Mouse (Mus musculus) kidney, postnatal 0 days (tissue): ENCODE results near the gene Serp1. TPM values are rescaled to one million over a fixed set of nuclear protein-coding genes. Genes with fewer than 3 reads are reported as not detected.
"Not testable (repeated sequence)": the region's sequence is repeated elsewhere in the genome, so short reads cannot be mapped to it uniquely, and the experiment has no call there.

Experiments
- ATAC-seq: fragments of 200-750 bp; cut with Nextera tagmentation; replicated peaks from 2 replicates; pipeline ENCODE4 v1.8.0; 2017; ENCODE audit warnings: low read depth, moderate number of reproducible peaks, moderate TSS enrichment, moderate library complexity; ENCODE audit not compliant: low FRiP score
- DNase-seq: peaks from one replicate; pipeline ENCODE4 v3.0.0-alpha.2; 2016; ENCODE audit warnings: low spot score
- H3K27ac ChIP-seq: fragments of 300-500 bp; sonication (generic); 2 replicates; pipeline ENCODE4 v1.5.1; 2014; ENCODE audit warnings: mild to moderate bottlenecking
- H3K27me3 ChIP-seq: fragments of 300-500 bp; sonication (generic); 2 replicates; pipeline ENCODE4 v1.6.1; 2014; ENCODE audit warnings: low read length, mixed read lengths; ENCODE audit not compliant: insufficient read depth
- H3K36me3 ChIP-seq: fragments of 300-500 bp; sonication (generic); 2 replicates; pipeline ENCODE4 v1.6.1; 2014; ENCODE audit warnings: low read length, mixed read lengths; ENCODE audit not compliant: insufficient read depth
- H3K4me1 ChIP-seq: fragments of 300-500 bp; sonication (generic); replicated peaks from 2 replicates; pipeline ENCODE4 v1.6.1; 2014; ENCODE audit warnings: antibody characterized with exemption, low read length, mixed read lengths; ENCODE audit not compliant: insufficient read depth
- H3K4me2 ChIP-seq: fragments of 300-500 bp; sonication (generic); 2 replicates; pipeline ENCODE4 v1.6.1; 2014; ENCODE audit warnings: mild to moderate bottlenecking, low read length, moderate library complexity, mixed read lengths
- H3K4me3 ChIP-seq: fragments of 300-500 bp; sonication (generic); replicated peaks from 2 replicates; pipeline ENCODE4 v1.5.1; 2014; ENCODE audit warnings: low read depth, low read length
- H3K9ac ChIP-seq: fragments of 300-500 bp; sonication (generic); 2 replicates; pipeline ENCODE4 v1.6.1; 2014; ENCODE audit warnings: low read depth, low read length
- H3K9me3 ChIP-seq: fragments of 300-500 bp; sonication (generic); replicated peaks from 2 replicates; pipeline ENCODE4 v1.6.1; 2016; ENCODE audit warnings: low read length, inconsistent platforms, mixed read lengths
- CTCF ChIP-seq: IDR thresholded peaks from 2 replicates; pipeline ENCODE4 v1.5.1; 2016; ENCODE audit warnings: antibody characterized with exemption, low read depth, mild to moderate bottlenecking, moderate library complexity
- WGBS: fragments of 180-500 bp; shearing (Covaris S2); extraction: QIAGEN DNeasy Blood & Tissue Kit; methylation state at CpG from one replicate; pipeline ENCODE4 v1.1.7; 2014; 5-methylcytosine and 5-hydroxymethylcytosine counted together
- polyA plus RNA-seq: library from polyadenylated mRNA; unstranded; fragments of >200 nt; fragmentation: Nextera tagmentation; extraction: Ambion mirVana; gene quantifications from 2 replicates; pipeline ENCODE4 v1.2.1, GENCODE M21; 2015

Gene Serp1
- polyA plus RNA-seq, 1 experiment from 2014 or later: 142 TPM

DNA sequence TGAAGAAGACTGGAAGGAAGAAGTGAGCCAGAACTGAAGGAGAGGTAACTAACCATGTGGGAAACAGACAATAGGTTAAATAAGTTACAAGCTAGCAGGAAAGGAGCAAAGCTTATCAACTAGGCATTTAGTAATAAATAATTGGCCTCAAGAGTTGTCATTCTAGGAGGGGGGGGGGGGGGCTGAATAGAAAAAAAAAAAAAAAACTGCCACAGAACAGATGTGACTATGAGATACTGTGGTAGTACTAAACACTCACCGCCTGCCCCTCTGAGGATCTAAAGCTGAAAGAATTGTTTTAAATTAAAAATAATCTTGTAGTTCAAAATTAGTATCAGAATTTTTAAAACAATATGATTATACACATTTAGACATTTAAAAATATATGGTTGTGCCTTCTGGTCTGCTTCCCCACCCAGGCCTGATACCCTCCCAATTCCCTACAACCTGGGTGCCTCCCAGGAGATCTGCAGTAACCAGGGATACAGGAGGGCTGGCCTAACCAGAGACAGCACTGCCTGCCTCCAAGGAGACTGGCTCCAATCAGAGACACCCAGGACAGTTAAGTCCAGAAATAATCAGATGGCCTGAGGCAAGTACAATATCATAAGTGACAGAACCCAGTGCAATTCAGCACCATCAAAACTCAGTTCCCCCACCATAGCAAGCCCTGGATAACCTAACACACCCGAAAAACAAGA lies 46.8 kb downstream of the Serp1 start:
- H3K9me3 ChIP-seq: no peaks in the 10 kb centered on the region
- H3K36me3 ChIP-seq: no peaks in the 10 kb centered on the region
- H3K4me2 ChIP-seq: no peak overlapping the region
- no peak for TF ChIP-seq CTCF
- H3K27ac ChIP-seq: no peak overlapping the region
- DNase-seq: no peak
- no peak overlapping the region for H3K4me3 ChIP-seq
- H3K27me3 ChIP-seq: no peaks in the 10 kb centered on the region
- H3K4me1 ChIP-seq: no peaks in the 10 kb centered on the region
- H3K9ac ChIP-seq: no peak overlapping the region
- WGBS: 82% methylated on average over 2 of the region's 2 CpGs
- no peak for ATAC-seq

DNA sequence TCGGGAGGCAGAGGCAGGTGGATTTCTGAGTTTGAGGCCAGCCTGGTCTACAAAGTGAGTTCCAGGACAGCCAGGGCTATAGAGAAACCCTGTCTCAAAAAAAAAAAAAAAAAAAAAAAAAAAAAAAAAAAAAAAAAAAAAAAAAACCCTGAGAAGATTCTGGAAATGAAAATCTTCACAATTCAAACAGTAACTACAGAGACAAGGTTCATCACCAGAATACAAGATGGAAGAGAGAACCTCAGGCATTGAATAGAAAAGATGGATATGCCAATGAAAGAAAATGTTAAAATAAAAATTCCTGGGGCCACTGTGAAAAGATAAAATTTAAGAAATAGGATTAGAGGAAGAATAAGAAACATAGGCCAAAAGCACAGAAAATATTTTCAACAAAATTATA lies 50.4 kb downstream of the Serp1 start:
- not testable (repeated sequence) for DNase-seq, H3K4me1 ChIP-seq, H3K9me3 ChIP-seq, ATAC-seq, H3K36me3 ChIP-seq, H3K27ac ChIP-seq, H3K9ac ChIP-seq, H3K4me3 ChIP-seq, H3K27me3 ChIP-seq, H3K4me2 ChIP-seq
- WGBS: 100% methylated on average over 1 of the region's 1 CpGs

Other genes with a start within 250 kb of the Serp1 start
- gene Tsc22d2, start 111.2 kb downstream of the Serp1 start, polyA plus RNA-seq: 14.5 and 17.1 TPM in 2 replicates
- gene Eif2a, start 71 bp downstream of the Serp1 start, polyA plus RNA-seq: 51.5 and 55.8 TPM in 2 replicates
- gene Selenot, start 50.7 kb upstream of the Serp1 start, polyA plus RNA-seq: 24.9 and 29.0 TPM in 2 replicates
- gene Erich6, start 111.3 kb upstream of the Serp1 start, polyA plus RNA-seq: not detected in 2 replicates
- 5.5 TPM in 2 replicates for gene Siah2, start 166.5 kb upstream of the Serp1 start, polyA plus RNA-seq